Mouse (Mus musculus): ENCODE measurements around the gene 1700030K09Rik.

- TF ChIP-seq CTCF (IDR thresholded peaks at IDR 0.05; ENCODE audit: borderline replicate concordance, control insufficient read depth, extremely low read depth, insufficient read depth, low read length, poor library complexity): no peak
- TF ChIP-seq POLR2A (IDR thresholded peaks at IDR 0.05; ENCODE audit: control insufficient read depth, extremely low read depth, insufficient read depth, low read length, poor library complexity): no peak
These were observed 28.4 kb upstream of the 1700030K09Rik start for GRCm38 (mm10) chr8:72415252-72415651.
